Mouse (Mus musculus) G1E (cell line): ENCODE data around the gene Zfp697. TPM values are rescaled to one million over a fixed set of nuclear protein-coding genes. Genes with fewer than 3 reads are reported as not detected.
"Not testable (repeated sequence)": the region's sequence is repeated elsewhere in the genome, so short reads cannot be mapped to it uniquely, and the experiment has no call there.

Experiments used
- ATAC-seq: 2 replicates; pipeline ENCODE4 v1.8.0; 2016; ENCODE audit warnings: mild to moderate bottlenecking; ENCODE audit not compliant: insufficient number of reproducible peaks, poor library complexity, low FRiP score, severe bottlenecking; ENCODE audit errors: extremely low read depth
- DNase-seq: peaks from one replicate; pipeline ENCODE4 v3.0.0; 2012; ENCODE audit warnings: low spot score
- H3K27me3 ChIP-seq: 2 replicates; pipeline ENCODE4 v1.6.1; 2012; ENCODE audit warnings: mild to moderate bottlenecking, low read length, inconsistent platforms; ENCODE audit not compliant: insufficient read depth
- H3K36me3 ChIP-seq: replicated peaks from 2 replicates; pipeline ENCODE3; 2012; ENCODE audit warnings: mild to moderate bottlenecking, inconsistent platforms
- H3K4me1 ChIP-seq: 2 replicates; pipeline ENCODE4 v1.6.1; 2012; ENCODE audit warnings: low read depth, low read length, inconsistent platforms, mixed read lengths; ENCODE audit not compliant: insufficient read depth
- H3K4me3 ChIP-seq: 2 replicates; pipeline ENCODE4 v1.5.1; 2012; ENCODE audit warnings: low read depth, mild to moderate bottlenecking, inconsistent platforms, low read length, moderate library complexity, mixed read lengths
- H3K9me3 ChIP-seq: replicated peaks from 2 replicates; pipeline ENCODE4 v1.6.1; 2012; ENCODE audit warnings: inconsistent platforms
- CTCF ChIP-seq: IDR thresholded peaks from 2 replicates; pipeline ENCODE4 v1.5.1; 2012; ENCODE audit warnings: low read depth, low read length, inconsistent platforms, mixed read lengths
- GATA1 ChIP-seq: IDR thresholded peaks from 2 replicates; pipeline ENCODE4 v1.6.1; 2012; ENCODE audit warnings: borderline replicate concordance, low read length, inconsistent platforms, mixed read lengths
- GATA2 ChIP-seq: IDR thresholded peaks from 2 replicates; pipeline ENCODE4 v1.6.1; 2012; ENCODE audit warnings: low read depth, low read length, inconsistent platforms, borderline replicate concordance
- POLR2AphosphoS5 ChIP-seq: IDR thresholded peaks from 2 replicates; pipeline ENCODE4 v1.6.1; 2012; ENCODE audit warnings: low read depth, low read length, inconsistent platforms; ENCODE audit not compliant: insufficient replicate concordance
- TAL1 ChIP-seq: conservative IDR thresholded peaks from 2 replicates; pipeline ENCODE4 v1.6.1; 2012; ENCODE audit warnings: low read depth, low read length, inconsistent platforms, mixed read lengths
- polyA plus RNA-seq: library from polyadenylated mRNA; stranded (reverse); fragments of >175 nt; gene quantifications from 2 replicates; pipeline ENCODE4 v1.2.3, GENCODE M21; 2012
- total RNA-seq, 2 experiments: library from RNA; stranded (forward) in 1 of 2; stranded (reverse) in 1 of 2; fragments of 200-1000 nt in 1 of 2; fragments of >200 nt in 1 of 2; fragmentation: Nextera tagmentation in 1 of 2; gene quantifications; 2 replicates each; pipeline ENCODE4 v1.2.3; 2014 to 2017

Zfp697 gene
- total and polyA plus RNA-seq, 3 experiments: 0.16 TPM; not detected in 2

DNA sequence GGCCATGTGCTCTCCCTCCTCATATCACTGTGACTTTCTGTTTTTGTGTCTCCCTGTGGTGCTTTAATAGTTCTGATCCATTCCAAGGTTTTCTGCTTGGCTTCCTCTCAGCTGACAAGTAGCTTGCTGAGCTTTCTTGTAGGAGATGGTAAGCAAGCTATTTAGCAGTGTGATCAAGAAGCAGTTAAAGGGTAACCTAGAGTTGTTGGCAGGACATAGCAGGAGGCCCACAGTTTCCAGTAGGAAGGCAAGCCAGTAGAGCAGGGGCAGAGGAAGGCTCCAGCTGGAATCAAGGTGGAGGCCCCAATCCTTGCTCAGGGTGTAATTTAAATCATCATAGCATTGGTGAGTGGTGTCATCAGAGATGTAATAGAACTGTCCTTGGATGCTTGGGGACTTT lies 298.5 kb downstream of the Zfp697 start:
- no peak for DNase-seq
- Histone ChIP-seq H3K27me3 (no peaks in the 10 kb centered on the region), H3K4me3 (no peak overlapping the region), H3K4me1 (no peaks in the 10 kb centered on the region), H3K36me3 (no peaks in the 10 kb centered on the region), H3K9me3 (peaks cover 3% of the 10 kb centered on the region)
- ATAC-seq: no peak
- TF ChIP-seq GATA1: no peak
- no peak for TF ChIP-seq CTCF
- TF ChIP-seq TAL1: no peak
- no peak for TF ChIP-seq POLR2AphosphoS5
- no peak for TF ChIP-seq GATA2

DNA sequence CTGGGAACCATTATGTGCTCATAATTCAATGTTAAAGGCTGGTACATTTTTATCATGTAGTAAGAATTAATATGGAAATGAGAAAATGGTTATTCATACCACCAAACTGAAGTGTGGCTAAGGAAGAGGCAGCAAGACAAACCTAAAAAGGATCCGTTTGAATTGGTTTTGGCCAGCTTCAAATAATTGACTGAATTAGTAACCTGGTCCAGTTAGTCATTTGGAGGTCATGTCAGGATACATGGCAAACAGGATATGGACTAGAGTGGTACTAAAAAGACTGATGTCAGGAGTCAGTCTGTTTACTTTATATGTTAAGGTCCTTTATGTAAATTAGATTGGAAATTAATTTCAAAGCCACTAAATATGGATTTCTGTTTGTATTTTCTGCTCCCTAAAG lies 300.1 kb downstream of the Zfp697 start:
- DNase-seq: no peak

DNA sequence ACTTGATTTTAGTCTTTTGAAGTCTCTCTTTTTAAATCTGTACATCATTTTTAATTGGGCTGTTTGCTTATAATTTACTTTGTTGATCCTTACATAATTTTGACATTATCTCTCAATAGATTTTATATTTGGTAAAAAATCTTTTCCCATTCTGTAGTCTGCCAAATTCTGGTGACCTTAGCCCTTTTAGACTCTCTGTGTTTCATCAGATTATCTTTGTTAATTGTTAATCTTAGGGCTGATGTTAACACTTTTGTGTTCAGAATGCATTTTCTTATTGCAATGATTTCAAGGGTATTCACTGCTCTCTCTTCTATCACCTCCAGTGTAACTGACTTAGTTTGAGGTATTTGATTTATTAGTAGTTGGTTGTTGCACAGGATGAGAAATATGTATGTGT lies 338.5 kb downstream of the Zfp697 start:
- no peak for ATAC-seq
- no peaks in the 10 kb centered on the region for H3K27me3 ChIP-seq

More for the DNA sequence above, 300.1 kb downstream of the Zfp697 start:
- peaks cover 3% of the 10 kb centered on the region for H3K9me3 ChIP-seq
- no peaks in the 10 kb centered on the region for H3K36me3 ChIP-seq
- no peaks in the 10 kb centered on the region for H3K4me1 ChIP-seq
- ATAC-seq: no peak
- no peaks in the 10 kb centered on the region for H3K27me3 ChIP-seq
- no peak overlapping the region for H3K4me3 ChIP-seq
- TF ChIP-seq CTCF (no peak), GATA2 (no peak), POLR2AphosphoS5 (no peak), TAL1 (no peak), GATA1 (no peak)

DNA sequence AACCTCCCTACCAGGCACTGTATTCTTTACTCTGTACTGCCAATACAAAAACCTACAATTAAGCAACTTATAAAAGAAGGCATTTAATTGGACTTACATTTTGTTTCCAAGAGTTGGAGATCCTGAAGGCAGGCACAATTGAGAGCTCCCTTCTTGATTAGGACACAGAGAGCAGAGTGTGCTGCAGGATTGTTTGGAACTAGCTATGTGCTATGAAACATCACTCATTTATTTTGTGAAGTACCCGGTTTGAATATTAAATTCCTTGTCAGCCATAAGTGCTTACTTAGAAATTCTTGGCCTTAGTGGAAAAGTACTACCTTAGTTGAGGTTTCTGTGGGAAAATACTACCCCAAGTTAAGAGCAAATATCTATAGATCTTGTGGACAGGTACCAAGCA lies 342.1 kb downstream of the Zfp697 start, which contains the start of gene Hsd3b2:
Hsd3b2 (minus strand) TSS at position 168 of the 400 bp plus-strand sequence.
- Histone ChIP-seq H3K4me1 (no peaks in the 10 kb centered on the region), H3K36me3 (no peaks in the 10 kb centered on the region), H3K9me3 (peaks cover 7% of the 10 kb centered on the region), H3K4me3 (no peak within 1 kb of the TSS), H3K27me3 (no peaks in the 10 kb centered on the region)
- DNase-seq (no peak), ATAC-seq (no peak)
- no peak for TF ChIP-seq GATA1
- TF ChIP-seq POLR2AphosphoS5: no peak
- TF ChIP-seq GATA2: no peak
- no peak for TF ChIP-seq TAL1

More for the DNA sequence above, 338.5 kb downstream of the Zfp697 start:
- Histone ChIP-seq H3K9me3 (peaks cover 7% of the 10 kb centered on the region), H3K36me3 (no peaks in the 10 kb centered on the region), H3K4me1 (no peaks in the 10 kb centered on the region), H3K4me3 (no peak overlapping the region)
- no peak for DNase-seq
- TF ChIP-seq CTCF (no peak), GATA1 (no peak), TAL1 (no peak), POLR2AphosphoS5 (no peak), GATA2 (no peak)

DNA sequence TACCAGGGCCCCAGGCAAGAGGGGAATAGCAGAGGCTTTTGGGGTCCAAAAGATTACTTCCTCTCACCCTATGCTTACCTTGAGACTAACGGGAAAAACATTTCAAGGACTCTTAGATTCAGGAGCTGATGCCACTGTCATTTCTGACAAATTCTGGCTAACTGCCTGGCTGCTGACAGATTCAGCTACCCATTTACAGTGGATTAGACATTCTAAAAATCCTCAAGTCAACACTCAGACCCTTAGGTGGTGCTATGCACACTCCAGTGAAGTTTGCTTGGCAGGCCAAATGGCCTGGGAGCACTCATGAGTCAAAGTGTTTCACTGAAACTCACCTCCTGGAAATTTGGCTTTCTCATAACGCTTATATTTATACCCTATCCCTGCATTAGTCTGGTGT lies 344.0 kb downstream of the Zfp697 start:
- ATAC-seq (no peak), DNase-seq (no peak)
- no peaks in the 10 kb centered on the region for H3K27me3 ChIP-seq
- H3K36me3 ChIP-seq: no peaks in the 10 kb centered on the region
- peaks cover 7% of the 10 kb centered on the region for H3K9me3 ChIP-seq
- H3K4me1 ChIP-seq: no peaks in the 10 kb centered on the region
- H3K4me3 ChIP-seq: no peak overlapping the region
- TF ChIP-seq CTCF (no peak), GATA2 (no peak), GATA1 (no peak), TAL1 (no peak), POLR2AphosphoS5 (no peak)

DNA sequence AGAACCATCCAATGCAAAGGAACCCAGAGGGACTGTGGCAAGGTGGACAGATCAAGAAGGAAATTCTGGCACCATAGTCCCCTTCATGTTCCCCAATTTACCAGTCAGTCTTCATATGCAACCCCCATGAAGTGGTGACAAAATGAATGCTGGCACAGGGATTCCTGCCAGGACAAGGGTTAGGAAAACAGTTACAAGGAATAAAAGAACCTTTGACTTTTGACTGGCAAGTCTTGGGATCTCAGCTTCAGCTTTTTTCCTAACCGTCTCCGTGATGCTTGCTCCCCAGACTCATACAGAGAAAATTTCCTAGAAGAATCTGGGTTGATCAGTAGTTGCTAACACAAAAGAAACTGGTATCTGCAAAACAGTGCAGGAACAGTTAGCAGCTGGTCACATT lies 351.5 kb downstream of the Zfp697 start:
- TF ChIP-seq GATA1 (no peak), CTCF (no peak), GATA2 (no peak), TAL1 (no peak), POLR2AphosphoS5 (no peak)
- Histone ChIP-seq H3K27me3 (no peaks in the 10 kb centered on the region), H3K36me3 (no peaks in the 10 kb centered on the region), H3K9me3 (peaks cover 9% of the 10 kb centered on the region; the same call in 1 of the 2 replicates), H3K4me1 (no peaks in the 10 kb centered on the region), H3K4me3 (no peak overlapping the region)
- ATAC-seq (no peak), DNase-seq (no peak)

DNA sequence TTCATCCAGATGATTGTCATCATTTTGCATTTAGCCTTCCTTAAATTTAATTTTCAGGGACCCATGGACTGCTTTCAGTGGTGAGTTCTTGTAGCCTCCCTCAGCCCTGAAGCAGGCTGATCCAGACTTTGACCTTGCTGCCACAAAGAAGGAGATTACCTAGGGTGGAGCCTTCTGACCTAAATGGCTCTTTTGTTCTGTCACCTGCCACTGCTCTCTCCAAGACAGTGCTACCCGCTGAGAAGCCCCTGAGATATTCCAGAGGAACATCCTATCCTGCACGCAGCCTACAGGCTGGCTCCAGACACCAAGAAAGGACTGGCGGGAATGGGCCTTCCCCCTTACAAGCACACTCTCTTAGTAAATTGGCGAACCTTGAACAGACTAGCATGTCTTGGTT lies 352.1 kb downstream of the Zfp697 start:
- ATAC-seq (no peak), DNase-seq (no peak)
- no peak overlapping the region for H3K4me3 ChIP-seq
- H3K36me3 ChIP-seq: no peaks in the 10 kb centered on the region
- H3K9me3 ChIP-seq: peaks cover 9% of the 10 kb centered on the region; the same call in 1 of the 2 replicates
- TF ChIP-seq TAL1 (no peak), POLR2AphosphoS5 (no peak)
- no peaks in the 10 kb centered on the region for H3K27me3 ChIP-seq
- no peaks in the 10 kb centered on the region for H3K4me1 ChIP-seq

DNA sequence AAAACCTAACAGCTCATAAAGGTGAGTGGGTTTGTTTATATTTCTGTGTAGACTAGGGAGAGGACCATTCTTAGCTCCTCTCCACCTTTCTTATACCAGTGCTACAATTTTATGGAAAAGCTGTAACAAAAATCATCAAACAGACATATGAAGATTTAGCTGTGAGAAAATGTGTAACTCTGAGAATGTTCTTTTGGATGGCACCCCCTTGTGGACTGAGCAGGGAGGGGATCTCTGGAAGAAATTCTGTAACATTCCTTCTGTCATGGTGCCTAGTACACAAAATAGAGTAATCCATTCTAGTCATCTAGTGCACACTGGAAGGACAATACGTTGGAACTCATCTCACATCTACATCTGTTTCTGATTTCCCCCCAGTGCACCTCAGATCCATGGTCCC lies 358.8 kb downstream of the Zfp697 start:
- not testable (repeated sequence) for H3K4me3 ChIP-seq, ATAC-seq, H3K27me3 ChIP-seq, H3K4me1 ChIP-seq, DNase-seq, H3K36me3 ChIP-seq
- peaks cover 19% of the 10 kb centered on the region for H3K9me3 ChIP-seq
